Mouse (Mus musculus) intestine, embryonic 14.5 days (tissue): ENCODE measurements around the gene Ppp2r5c. TPM values are rescaled to one million over a fixed set of nuclear protein-coding genes. Genes with fewer than 3 reads are reported as not detected.

Experiments used
- ATAC-seq: fragments of 200-750 bp; cut with Nextera tagmentation; replicated peaks from 2 replicates; pipeline ENCODE4 v1.8.0; 2017; ENCODE audit warnings: low read depth, moderate number of reproducible peaks, moderate TSS enrichment, moderate library complexity; ENCODE audit not compliant: low FRiP score, low TSS enrichment
- DNase-seq: peaks from one replicate; pipeline ENCODE4 v3.0.0-alpha.2; 2018; ENCODE audit warnings: low spot score
- H3K27ac ChIP-seq: fragments of 300-500 bp; sonication (generic); 2 replicates; pipeline ENCODE4 v1.5.1; 2014; ENCODE audit warnings: low read depth, mild to moderate bottlenecking, control low read depth
- H3K27me3 ChIP-seq: fragments of 300-500 bp; sonication (generic); replicated peaks from 2 replicates; pipeline ENCODE4 v1.6.1; 2014; ENCODE audit warnings: low read length, control low read depth; ENCODE audit not compliant: control insufficient read depth, insufficient read depth
- H3K36me3 ChIP-seq: fragments of 300-500 bp; sonication (generic); 2 replicates; pipeline ENCODE4 v1.6.1; 2014; ENCODE audit warnings: low read length, control low read depth; ENCODE audit not compliant: control insufficient read depth, insufficient read depth
- H3K4me1 ChIP-seq: fragments of 300-500 bp; sonication (generic); replicated peaks from 2 replicates; pipeline ENCODE4 v1.6.1; 2014; ENCODE audit warnings: low read length, control low read depth, mixed read lengths; ENCODE audit not compliant: control insufficient read depth, insufficient read depth
- H3K4me2 ChIP-seq: fragments of 300-500 bp; sonication (generic); 2 replicates; pipeline ENCODE4 v1.6.1; 2014; ENCODE audit warnings: low read length
- H3K4me3 ChIP-seq: fragments of 300-500 bp; sonication (generic); 2 replicates; pipeline ENCODE4 v1.5.1; 2014; ENCODE audit warnings: low read depth, low read length, control low read depth, mixed read lengths
- H3K9ac ChIP-seq: fragments of 300-500 bp; sonication (generic); 2 replicates; pipeline ENCODE4 v1.6.1; 2014; ENCODE audit warnings: mild to moderate bottlenecking, low read length
- H3K9me3 ChIP-seq: fragments of 300-500 bp; sonication (generic); 2 replicates; pipeline ENCODE4 v1.6.1; 2016; ENCODE audit warnings: low read length, control low read depth; ENCODE audit not compliant: control insufficient read depth
- WGBS: fragments of 180-500 bp; shearing (Covaris S2); extraction: QIAGEN DNeasy Blood & Tissue Kit; methylation state at CpG from one replicate; pipeline ENCODE4 v1.1.7; 2014; 5-methylcytosine and 5-hydroxymethylcytosine counted together
- polyA plus RNA-seq: library from polyadenylated mRNA; unstranded; fragments of >200 nt; fragmentation: Nextera tagmentation; extraction: Ambion mirVana; gene quantifications from 2 replicates; pipeline ENCODE4 v1.2.1, GENCODE M21; 2014

Gene Ppp2r5c
- polyA plus RNA-seq, 1 experiment from 2014 or later, result 153 TPM

DNA sequence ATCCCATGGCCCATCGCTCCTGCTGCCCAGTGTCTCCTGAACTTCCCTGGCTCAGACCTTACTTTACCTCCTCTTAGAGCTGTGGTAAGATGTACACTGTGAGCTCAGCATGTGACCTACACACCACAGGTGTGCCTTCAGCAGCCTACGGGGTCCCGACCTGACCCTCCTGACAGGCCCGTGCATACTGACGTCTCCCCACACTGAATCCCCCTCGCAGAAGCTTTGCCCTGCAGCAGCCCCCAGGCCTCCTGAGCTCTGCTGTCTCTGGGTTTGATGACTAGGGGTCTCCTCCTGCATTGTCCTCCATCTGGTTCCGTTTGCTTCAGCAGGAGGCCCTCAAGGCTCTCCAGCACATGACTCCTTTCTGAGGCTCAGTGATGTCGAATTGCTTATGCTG, 31.0 kb downstream of the Ppp2r5c start:
- Histone ChIP-seq H3K9me3 (no peaks in the 10 kb centered on the region), H3K9ac (no peak overlapping the region), H3K4me3 (no peak overlapping the region), H3K27me3 (no peaks in the 10 kb centered on the region), H3K4me2 (no peak overlapping the region), H3K4me1 (no peaks in the 10 kb centered on the region), H3K27ac (no peak overlapping the region), H3K36me3 (peaks cover 9% of the 10 kb centered on the region; the same call in 1 of the 2 replicates)
- DNase-seq (no peak), ATAC-seq (no peak)
- WGBS, result 90% methylated on average over 8 of the region's 8 CpGs

DNA sequence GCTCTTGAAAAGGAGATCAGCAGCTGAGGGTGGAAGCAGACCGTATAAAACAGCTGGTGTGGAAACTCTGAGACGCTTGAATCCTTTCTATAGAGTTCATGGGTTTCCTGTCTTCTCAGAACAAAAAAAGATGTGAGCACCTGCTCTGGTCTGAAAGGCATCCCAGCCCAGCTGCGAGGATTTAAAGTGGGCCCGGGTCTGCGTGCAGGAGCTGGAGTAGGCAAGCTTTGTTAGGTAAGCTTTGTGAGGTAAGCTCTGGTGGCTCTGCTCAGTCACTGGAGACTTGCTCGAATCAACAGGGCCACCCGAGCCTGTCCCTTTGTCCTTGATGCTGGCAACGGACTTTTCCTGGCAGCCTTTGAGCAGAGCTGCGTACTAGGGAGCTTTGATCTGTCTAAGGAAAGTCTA, 31.7 kb downstream of the Ppp2r5c start:
- Histone ChIP-seq H3K27me3 (no peaks in the 10 kb centered on the region), H3K36me3 (peaks cover 13% of the 10 kb centered on the region; the same call in 1 of the 2 replicates), H3K27ac (no peak overlapping the region), H3K4me1 (no peaks in the 10 kb centered on the region), H3K9ac (no peak overlapping the region), H3K4me3 (no peak overlapping the region), H3K9me3 (no peaks in the 10 kb centered on the region), H3K4me2 (no peak overlapping the region)
- 87% methylated on average over 9 of the region's 9 CpGs for WGBS
- DNase-seq (no peak), ATAC-seq (no peak)

- H3K4me3 ChIP-seq, result no peak overlapping the region
- H3K4me2 ChIP-seq, result no peak overlapping the region
- H3K4me1 ChIP-seq, result peaks cover 2% of the 10 kb centered on the region; the same call in 1 of the 2 replicates
- H3K9ac ChIP-seq, result no peak overlapping the region
- WGBS, result 87% methylated on average over 12 of the region's 12 CpGs
- no peaks in the 10 kb centered on the region for H3K27me3 ChIP-seq
- DNase-seq, result no peak
- H3K27ac ChIP-seq, result no peak overlapping the region
- H3K36me3 ChIP-seq, result peaks cover 13% of the 10 kb centered on the region; the same call in 1 of the 2 replicates
- ATAC-seq, result no peak
- no peaks in the 10 kb centered on the region for H3K9me3 ChIP-seq
These were observed 32.3 kb downstream of the Ppp2r5c start for GRCm38 (mm10) chr12:110479268-110479667.

DNA sequence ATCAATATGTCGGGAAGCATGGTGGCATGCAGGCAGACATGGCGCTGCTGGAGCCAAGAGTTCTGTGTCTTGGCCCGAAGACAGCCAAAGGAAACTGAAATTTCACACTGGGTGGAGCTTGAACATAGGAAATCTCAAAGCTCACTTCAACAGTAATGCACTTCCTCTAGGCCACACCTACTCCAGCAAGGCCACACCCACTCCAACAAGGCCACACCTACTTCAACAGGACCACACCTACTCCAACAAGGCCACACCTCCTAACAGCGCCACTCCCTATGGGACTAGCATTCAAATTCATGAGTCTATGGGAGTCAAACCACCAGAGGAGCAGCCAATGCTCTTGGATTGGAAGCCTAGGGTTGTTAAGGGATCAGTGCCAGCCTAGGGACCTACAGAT, 33.8 kb downstream of the Ppp2r5c start:
- 85% methylated on average over 4 of the region's 4 CpGs for WGBS
- no peak for ATAC-seq

GRCm38 (mm10) chr12:110483761-110484160, 36.8 kb downstream of the Ppp2r5c start:
- Histone ChIP-seq H3K27ac (no peak overlapping the region), H3K4me1 (peaks cover 27% of the 10 kb centered on the region), H3K9me3 (no peaks in the 10 kb centered on the region), H3K27me3 (no peaks in the 10 kb centered on the region), H3K4me3 (no peak overlapping the region), H3K9ac (no peak overlapping the region), H3K4me2 (no peak overlapping the region), H3K36me3 (0 out of 2 replicates have a peak, but pooled peaks cover 6% of the 10 kb centered on the region)
- ATAC-seq (no peak), DNase-seq (no peak)
- 41% methylated on average over 6 of the region's 6 CpGs for WGBS

More for the DNA sequence above, 33.8 kb downstream of the Ppp2r5c start:
- H3K27me3 ChIP-seq, result no peaks in the 10 kb centered on the region
- H3K9me3 ChIP-seq, result no peaks in the 10 kb centered on the region
- H3K27ac ChIP-seq, result no peak overlapping the region
- H3K4me3 ChIP-seq, result no peak overlapping the region
- peaks cover 7% of the 10 kb centered on the region for H3K4me1 ChIP-seq
- no peak overlapping the region for H3K4me2 ChIP-seq
- DNase-seq, result no peak
- peaks cover 13% of the 10 kb centered on the region; the same call in 1 of the 2 replicates for H3K36me3 ChIP-seq
- no peak overlapping the region for H3K9ac ChIP-seq

DNA sequence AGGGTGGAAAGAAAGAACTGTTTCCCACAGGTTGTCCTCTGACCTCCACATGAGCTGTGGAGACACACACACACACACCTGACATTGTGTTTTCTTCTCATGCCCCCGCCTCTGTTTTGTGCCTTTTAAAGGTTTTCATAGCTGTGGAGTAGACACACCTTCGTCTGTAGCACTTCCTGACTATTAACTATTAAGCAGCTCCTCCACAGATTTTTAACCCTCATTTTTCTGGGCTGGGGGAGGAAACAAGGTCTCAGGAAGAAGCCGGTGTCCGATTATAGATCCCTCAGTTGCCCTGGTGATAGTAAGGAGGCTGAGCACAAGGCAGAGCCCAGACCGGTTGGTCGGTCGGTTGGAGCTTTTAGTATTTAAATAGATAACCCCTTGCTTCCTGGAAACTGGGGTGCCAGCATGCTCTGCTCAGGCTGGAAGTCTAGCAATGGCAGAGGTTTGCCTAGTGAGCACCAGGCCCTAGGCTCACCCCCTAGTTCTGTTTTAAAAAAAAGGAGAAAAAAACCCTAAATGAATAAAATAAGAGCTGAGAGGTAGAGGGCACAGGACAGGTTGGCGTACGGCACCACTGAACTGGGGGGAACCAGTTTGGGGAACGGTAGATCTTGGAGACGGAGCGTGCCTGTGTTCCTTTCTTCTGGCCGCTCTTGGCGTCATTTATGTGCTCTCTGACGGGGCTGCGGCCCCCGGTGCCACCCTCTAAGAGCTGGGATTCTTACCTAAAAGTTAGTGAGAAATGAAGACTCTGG, 38.1 kb downstream of the Ppp2r5c start:
- ATAC-seq (peak; percentile 61), DNase-seq (peak; percentile 57)
- H3K36me3 ChIP-seq, result 0 out of 2 replicates have a peak, but pooled peaks cover 6% of the 10 kb centered on the region
- H3K9me3 ChIP-seq, result no peaks in the 10 kb centered on the region
- peak overlapping the region; percentile 69 for H3K4me3 ChIP-seq
- no peaks in the 10 kb centered on the region for H3K27me3 ChIP-seq
- H3K4me1 ChIP-seq, result peaks cover 27% of the 10 kb centered on the region
- under 1% methylated on average over 17 of the region's 17 CpGs for WGBS
- H3K4me2 ChIP-seq, result peak overlapping the region; percentile 98
- H3K27ac ChIP-seq, result peak overlapping the region; percentile 99
- peak overlapping the region; percentile 73 for H3K9ac ChIP-seq

DNA sequence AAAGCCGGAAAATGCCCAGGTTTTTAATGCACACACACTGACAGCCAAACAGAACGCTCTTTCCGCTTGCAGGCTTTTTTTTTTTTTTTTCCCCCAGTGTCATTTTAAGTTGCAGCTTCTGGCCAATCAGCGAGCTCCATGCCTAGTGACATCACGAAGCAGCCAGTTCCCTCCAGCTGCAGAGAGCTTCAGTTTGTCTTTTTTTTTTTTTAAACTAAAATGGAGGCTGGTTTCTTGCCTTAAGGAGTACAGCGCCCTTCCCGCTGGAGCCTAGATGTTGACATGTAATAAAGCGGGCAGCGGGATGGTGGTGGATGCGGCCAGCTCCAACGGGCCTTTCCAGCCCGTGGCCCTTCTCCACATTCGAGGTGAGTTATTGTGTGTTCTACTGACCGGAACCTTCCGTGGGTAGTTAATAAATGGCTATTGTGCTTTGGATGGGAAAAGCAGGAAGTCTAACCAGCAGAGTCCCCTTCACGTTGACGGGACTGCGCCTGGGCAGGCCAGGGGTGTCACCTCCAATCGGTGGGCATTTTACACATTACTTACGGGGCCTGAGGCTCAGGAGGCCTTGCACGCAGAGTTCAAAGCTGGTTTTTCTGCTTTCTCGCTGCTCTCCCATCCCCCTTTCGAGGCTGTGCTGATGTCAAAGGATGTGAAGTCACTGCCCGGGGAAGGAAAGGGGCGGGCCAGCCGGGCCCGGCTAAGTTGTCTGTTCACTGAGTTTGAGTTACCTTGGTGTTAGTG, 38.8 kb downstream of the Ppp2r5c start:
- Histone ChIP-seq H3K27me3 (no peaks in the 10 kb centered on the region), H3K4me3 (peak overlapping the region; percentile 69), H3K36me3 (0 out of 2 replicates have a peak, but pooled peaks cover 6% of the 10 kb centered on the region), H3K27ac (peak overlapping the region; percentile 99), H3K4me1 (peaks cover 27% of the 10 kb centered on the region), H3K9ac (peak overlapping the region; percentile 73), H3K9me3 (no peaks in the 10 kb centered on the region), H3K4me2 (peak overlapping the region; percentile 98)
- WGBS, result under 1% methylated on average over 27 of the region's 27 CpGs
- ATAC-seq (peak; percentile 90), DNase-seq (peak; percentile 96)

DNA sequence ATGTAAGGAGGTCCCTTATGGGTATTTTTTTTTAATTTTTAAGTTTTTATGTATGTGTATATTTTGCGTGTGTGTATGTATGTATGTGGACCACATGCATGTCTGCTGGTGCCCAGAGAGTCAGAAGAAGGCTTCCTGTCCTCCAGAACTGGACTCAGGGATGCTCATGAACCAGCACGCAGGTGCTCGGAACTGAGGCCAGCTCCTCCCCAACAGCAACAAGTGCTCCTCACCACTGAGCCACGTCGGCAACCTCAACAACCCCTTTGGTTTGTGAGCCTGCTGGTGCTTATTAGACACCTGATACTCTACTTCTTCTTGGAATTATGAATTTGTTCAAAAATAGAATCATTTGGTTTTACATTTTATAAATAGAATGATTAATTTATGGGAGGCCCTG, 39.9 kb downstream of the Ppp2r5c start:
- Histone ChIP-seq H3K9me3 (no peaks in the 10 kb centered on the region), H3K4me2 (peak overlapping the region; percentile 98), H3K27me3 (no peaks in the 10 kb centered on the region), H3K27ac (0 out of 2 replicates have a peak overlapping the region, but pooled peaks have one; percentile 99), H3K4me1 (peaks cover 27% of the 10 kb centered on the region), H3K36me3 (0 out of 2 replicates have a peak, but pooled peaks cover 6% of the 10 kb centered on the region), H3K4me3 (peak overlapping the region; percentile 69), H3K9ac (peak overlapping the region; percentile 73)
- ATAC-seq (no peak), DNase-seq (no peak)
- WGBS, result 80% methylated on average over 5 of the region's 5 CpGs
